Mouse (Mus musculus): Measurements from ENCODE around the gene Rgs8.

- TF ChIP-seq CTCF (IDR thresholded peaks at IDR 0.05; ENCODE audit: extremely low read depth, insufficient read depth, low read length), result no peak
- no peak for TF ChIP-seq POLR2A (IDR thresholded peaks at IDR 0.05; ENCODE audit: extremely low read depth, insufficient read depth, low read length)
Observed at GRCm38 (mm10) chr1:153703445-153703991, 50.7 kb downstream of the Rgs8 start.
